Mouse (Mus musculus) C2C12 (cell line): ENCODE measurements around the gene Amd1. TPM values are rescaled to one million over a fixed set of nuclear protein-coding genes. Genes with fewer than 3 reads are reported as not detected.

ENCODE experiments used
- H3K27me3 ChIP-seq: one replicate; pipeline ENCODE4 v1.6.1; 2011; ENCODE audit not compliant: control insufficient read depth, insufficient read depth, insufficient read length
- H3K36me3 ChIP-seq: one replicate; pipeline ENCODE4 v1.6.1; 2011; ENCODE audit not compliant: control insufficient read depth, insufficient read depth
- H3K4me3 ChIP-seq: one replicate; pipeline ENCODE4 v1.5.1; 2011; ENCODE audit warnings: mild to moderate bottlenecking, control low read depth; ENCODE audit not compliant: poor library complexity, insufficient read depth, severe bottlenecking
- H3K79me2 ChIP-seq: one replicate; pipeline ENCODE4 v1.6.1; 2011; ENCODE audit not compliant: control insufficient read depth, insufficient read depth
- H3K79me3 ChIP-seq: one replicate; pipeline ENCODE4 v1.6.1; 2011; ENCODE audit warnings: low read depth, control low read depth
- H3ac ChIP-seq: one replicate; pipeline ENCODE3; 2011; ENCODE audit warnings: low read depth; ENCODE audit not compliant: control insufficient read depth, insufficient read length
- CEBPB ChIP-seq: IDR thresholded peaks from one replicate; pipeline ENCODE4 v1.6.1; 2011; ENCODE audit warnings: low read depth, mild to moderate bottlenecking, control low read depth, moderate library complexity
- CTCF ChIP-seq: IDR thresholded peaks from one replicate; pipeline ENCODE4 v1.5.1; 2011; ENCODE audit not compliant: control insufficient read depth, insufficient read depth, insufficient read length
- FOSL1 ChIP-seq: IDR thresholded peaks from one replicate; pipeline ENCODE4 v1.8.0; 2011; ENCODE audit warnings: mild to moderate bottlenecking, low read length; ENCODE audit not compliant: poor library complexity, insufficient read depth, severe bottlenecking
- MAX ChIP-seq: IDR thresholded peaks from one replicate; pipeline ENCODE4 v1.6.1; 2011; ENCODE audit warnings: mild to moderate bottlenecking, control low read depth
- MYOD1 ChIP-seq: IDR thresholded peaks from one replicate; pipeline ENCODE4 v1.6.1; 2011; ENCODE audit warnings: low read depth; ENCODE audit not compliant: control insufficient read depth, insufficient read length
- MYOG ChIP-seq: IDR thresholded peaks from one replicate; pipeline ENCODE4 v1.6.1; 2011; ENCODE audit not compliant: control insufficient read depth, insufficient read length; ENCODE audit errors: extremely low read depth
- USF1 ChIP-seq: IDR thresholded peaks from one replicate; pipeline ENCODE4 v1.6.1; 2011; ENCODE audit warnings: low read depth, mild to moderate bottlenecking, control low read depth, moderate library complexity
- polyA plus RNA-seq: library from polyadenylated mRNA; unstranded; fragments of >200 nt; fragmentation: generic; extraction: Trizol; gene quantifications from one replicate; pipeline ENCODE4 v1.2.1, GENCODE M21; 2012; ENCODE audit warnings: missing spikeins

The Amd1 gene
- polyA plus RNA-seq, 1 experiment: 43.8 TPM

- Histone ChIP-seq H3K36me3 (peaks cover 38% of the 10 kb centered on the region), H3K79me3 (peaks cover 2% of the 10 kb centered on the region), H3ac (no peak overlapping the region), H3K4me3 (no peak overlapping the region), H3K79me2 (no peaks in the 10 kb centered on the region), H3K27me3 (no peaks in the 10 kb centered on the region)
- TF ChIP-seq CTCF: no peak
- TF ChIP-seq MYOG: no peak
- TF ChIP-seq USF1: no peak
- no peak for TF ChIP-seq MAX
- no peak for TF ChIP-seq FOSL1
- no peak for TF ChIP-seq MYOD1
- no peak for TF ChIP-seq CEBPB
Measured at GRCm38 (mm10) chr10:40284997-40285396, 17.0 kb downstream of the Amd1 start.

- no peak overlapping the region for H3K4me3 ChIP-seq
- no peaks in the 10 kb centered on the region for H3K79me3 ChIP-seq
- no peaks in the 10 kb centered on the region for H3K79me2 ChIP-seq
- TF ChIP-seq CEBPB: no peak
- no peak for TF ChIP-seq FOSL1
- no peak for TF ChIP-seq CTCF
- TF ChIP-seq MYOG: no peak
- no peak for TF ChIP-seq MYOD1
- TF ChIP-seq USF1: no peak
- TF ChIP-seq MAX: no peak
- peaks cover 32% of the 10 kb centered on the region for H3K36me3 ChIP-seq
- H3ac ChIP-seq: no peak overlapping the region
- H3K27me3 ChIP-seq: no peaks in the 10 kb centered on the region
Measured at GRCm38 (mm10) chr10:40284179-40284831, 17.7 kb downstream of the Amd1 start.

- Histone ChIP-seq H3K79me2 (no peaks in the 10 kb centered on the region), H3ac (no peak overlapping the region), H3K79me3 (no peaks in the 10 kb centered on the region), H3K27me3 (no peaks in the 10 kb centered on the region), H3K36me3 (peaks cover 30% of the 10 kb centered on the region), H3K4me3 (no peak overlapping the region)
- no peak for TF ChIP-seq MYOG
- TF ChIP-seq USF1: no peak
- no peak for TF ChIP-seq CTCF
- TF ChIP-seq MYOD1: no peak
- no peak for TF ChIP-seq MAX
- TF ChIP-seq CEBPB: no peak
- TF ChIP-seq FOSL1: no peak
Measured at GRCm38 (mm10) chr10:40283636-40284035, 18.4 kb downstream of the Amd1 start.

GRCm38 (mm10) chr10:40281565-40281964, 20.4 kb downstream of the Amd1 start:
- H3K79me3 ChIP-seq: no peaks in the 10 kb centered on the region
- TF ChIP-seq MAX (no peak), MYOD1 (no peak), CEBPB (no peak), FOSL1 (no peak), USF1 (no peak), MYOG (no peak), CTCF (no peak)
- no peaks in the 10 kb centered on the region for H3K79me2 ChIP-seq
- no peaks in the 10 kb centered on the region for H3K27me3 ChIP-seq
- no peak overlapping the region for H3ac ChIP-seq
- no peak overlapping the region for H3K4me3 ChIP-seq
- peaks cover 23% of the 10 kb centered on the region for H3K36me3 ChIP-seq

- TF ChIP-seq MAX (no peak), CTCF (no peak)
- Histone ChIP-seq H3K79me2 (no peaks in the 10 kb centered on the region), H3ac (no peak overlapping the region), H3K36me3 (no peaks in the 10 kb centered on the region), H3K4me3 (no peak overlapping the region), H3K79me3 (no peaks in the 10 kb centered on the region), H3K27me3 (no peaks in the 10 kb centered on the region)
Measured at GRCm38 (mm10) chr10:40278317-40278716, 23.7 kb downstream of the Amd1 start.

GRCm38 (mm10) chr10:40275991-40276390, 26.0 kb downstream of the Amd1 start:
- no peak for TF ChIP-seq MYOD1
- TF ChIP-seq MYOG: no peak
- TF ChIP-seq FOSL1: no peak
- no peak for TF ChIP-seq MAX
- TF ChIP-seq USF1: no peak
- TF ChIP-seq CEBPB: no peak
- no peak for TF ChIP-seq CTCF

More at GRCm38 (mm10) chr10:40275991-40276390, 26.0 kb downstream of the Amd1 start:
- Histone ChIP-seq H3K36me3 (no peaks in the 10 kb centered on the region), H3K79me3 (no peaks in the 10 kb centered on the region), H3ac (no peak overlapping the region), H3K79me2 (no peaks in the 10 kb centered on the region), H3K4me3 (no peak overlapping the region), H3K27me3 (no peaks in the 10 kb centered on the region)
